Mouse (Mus musculus): ENCODE measurements at regions not wholly inside any gene's neighbourhood (a gene's known extent, or its start where the extent isn't known, plus 50 kb on each side); places are given as distances from the start of the nearest gene placed in this dataset.
A peak's percentile ranks its signal among the peaks of the same experiment; 100 is the strongest.

DNA sequence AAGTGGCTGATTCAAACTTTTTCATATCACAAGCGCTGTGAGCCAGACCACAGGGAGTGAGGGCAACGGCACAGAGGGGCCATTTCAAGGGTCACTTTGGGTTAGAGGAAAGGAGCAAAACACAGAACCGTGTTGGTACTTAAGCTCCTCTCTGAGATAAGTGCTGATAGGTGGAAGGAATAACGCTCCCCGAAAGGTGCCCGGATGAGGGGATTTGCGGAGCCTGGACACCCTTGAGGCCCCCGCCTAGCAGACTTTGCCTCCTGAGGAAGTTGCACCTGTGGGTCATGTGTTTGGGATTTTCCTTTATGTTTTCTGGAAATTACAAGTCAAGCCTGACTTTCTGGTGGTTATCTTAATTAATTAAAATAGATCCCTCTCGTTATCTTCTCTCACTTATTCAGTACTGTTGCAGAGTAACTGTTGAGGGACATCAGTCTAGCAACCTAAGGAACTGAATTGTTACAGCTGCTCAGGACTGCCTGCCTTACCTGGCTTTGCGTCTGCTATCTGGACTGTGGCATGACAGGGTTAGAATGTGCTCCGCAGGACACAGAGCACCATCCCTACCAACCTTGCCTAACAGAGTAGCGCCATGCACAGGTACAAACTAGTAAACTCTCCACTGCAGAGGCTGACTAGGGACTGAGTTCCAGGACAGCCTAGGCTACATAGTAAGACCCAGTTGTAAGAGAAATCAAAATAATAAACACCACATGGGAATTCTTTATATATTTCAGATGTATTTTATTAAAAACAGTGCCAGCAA, 137.4 kb upstream of the Plcz1 start:
- DNase-seq (ENCODE audit: low spot score), result no peak

DNA sequence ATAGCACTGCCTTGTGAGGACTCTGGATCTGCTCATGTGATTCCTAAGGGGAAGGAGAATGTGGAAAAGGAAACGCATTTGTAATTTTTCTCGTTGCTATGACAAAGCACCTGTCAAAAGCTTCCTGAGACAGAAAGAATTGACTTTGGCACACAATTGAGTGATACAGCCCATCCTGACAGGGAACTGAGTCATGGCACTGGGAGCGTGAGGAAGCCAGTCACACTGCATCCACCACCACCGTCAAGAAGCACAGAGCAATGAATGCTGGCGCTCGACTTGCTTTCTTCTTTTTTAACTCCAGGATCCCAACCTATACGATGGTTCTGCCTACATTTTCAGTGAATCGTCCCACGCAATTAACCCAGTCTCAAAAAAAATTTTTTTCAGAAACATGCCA, 131.5 kb upstream of the Plcz1 start:
- DNase-seq (ENCODE audit: low spot score), result no peak

DNA sequence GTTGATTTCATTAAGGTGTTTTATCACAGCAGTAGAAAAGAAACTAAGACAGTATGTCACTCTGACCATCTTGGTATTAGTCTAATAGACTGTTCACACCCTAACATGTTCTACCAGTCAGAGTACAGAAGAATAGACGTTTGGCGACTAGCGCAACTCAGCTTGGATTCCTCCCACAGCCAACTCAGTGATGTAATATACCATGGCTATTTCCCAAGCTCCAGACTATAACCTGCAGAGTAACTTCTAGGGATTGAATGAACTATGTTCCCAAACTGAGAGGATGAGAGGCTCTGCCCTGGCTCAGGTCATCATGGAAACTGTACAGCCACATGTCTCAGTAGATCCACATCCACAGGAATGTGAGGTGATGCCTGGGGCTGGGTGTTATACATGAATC, 128.6 kb upstream of the Plcz1 start:
- DNase-seq (ENCODE audit: low spot score), result no peak

DNA sequence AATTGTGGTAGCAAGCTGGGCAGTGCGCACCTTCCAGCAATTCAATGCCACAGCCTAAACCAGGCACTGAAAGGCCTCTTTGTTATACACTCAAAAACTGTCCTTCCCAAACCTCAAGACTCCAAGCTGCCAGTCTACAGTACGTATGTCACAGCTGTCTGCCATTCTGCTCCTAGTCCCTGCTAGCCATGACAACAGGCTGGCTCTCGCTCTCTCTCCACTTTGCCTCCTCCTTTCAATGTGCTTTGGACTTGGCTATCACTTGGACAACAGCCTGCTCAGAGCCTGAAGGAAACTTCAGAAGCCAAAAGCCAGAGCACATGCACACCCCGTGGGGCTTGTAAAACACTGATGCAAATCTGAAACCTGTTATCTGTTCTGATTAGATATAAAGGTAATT, 125.9 kb upstream of the Plcz1 start:
- no peak for DNase-seq (ENCODE audit: low spot score)

DNA sequence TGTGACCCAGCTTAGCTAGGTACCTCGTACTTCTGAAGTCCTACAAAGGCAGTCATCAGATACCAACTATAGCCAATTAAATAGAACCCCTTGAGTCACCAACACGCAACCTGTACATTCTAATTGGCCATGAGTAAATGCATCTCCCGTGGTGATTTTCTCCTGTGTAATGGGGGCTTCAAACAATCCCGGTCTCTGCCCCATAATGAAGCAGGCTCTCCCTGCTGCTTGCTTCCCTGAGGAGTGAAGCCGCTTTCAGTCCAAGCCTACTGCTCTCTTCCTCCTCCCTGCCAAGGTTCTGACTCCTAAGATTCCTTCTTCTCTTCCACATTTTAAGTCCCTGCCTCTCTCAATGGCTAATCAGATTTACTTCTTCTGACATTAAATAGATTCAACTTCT, 121.5 kb upstream of the Plcz1 start:
- DNase-seq (ENCODE audit: low spot score), result no peak

DNA sequence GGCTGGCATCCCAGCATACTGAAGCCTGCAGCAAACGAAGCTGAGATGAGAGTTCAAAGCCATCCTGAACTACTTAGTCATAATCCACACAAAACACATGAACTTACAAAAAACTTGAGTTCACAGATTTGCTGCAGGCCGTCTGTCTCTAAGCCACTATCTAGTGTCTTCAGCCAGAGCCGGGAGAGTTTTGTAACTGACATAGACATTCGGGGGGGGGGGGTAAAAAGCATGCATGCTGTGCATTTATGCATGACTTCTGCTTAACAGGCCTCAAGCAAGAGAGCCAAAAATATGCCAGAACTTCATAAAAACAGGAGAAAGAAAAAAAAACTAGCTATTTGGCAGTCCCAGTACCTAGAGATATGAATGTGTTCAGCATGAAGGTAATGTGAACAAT, 120.2 kb upstream of the Plcz1 start:
- no peak for DNase-seq (ENCODE audit: low spot score)

DNA sequence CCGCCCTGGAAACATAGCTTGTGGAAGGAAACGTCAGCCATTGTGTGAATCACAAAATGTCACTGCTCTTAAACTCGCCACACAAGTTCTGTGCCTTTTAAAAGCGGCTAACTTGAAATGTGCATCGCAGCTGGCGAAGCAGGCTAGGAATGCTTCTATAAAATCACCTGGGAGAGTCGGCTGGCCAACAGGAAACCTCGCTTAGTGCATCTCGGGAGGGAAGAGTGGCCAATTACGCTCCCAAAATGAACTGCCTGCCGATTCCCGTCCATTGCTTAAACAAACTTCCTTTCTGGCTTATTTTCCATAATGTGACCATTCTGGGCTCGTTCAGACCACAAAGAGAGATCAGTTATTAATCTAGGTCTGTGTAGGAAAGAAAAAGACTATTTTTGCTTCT, 119.7 kb upstream of the Plcz1 start:
- no peak for DNase-seq (ENCODE audit: low spot score)

DNA sequence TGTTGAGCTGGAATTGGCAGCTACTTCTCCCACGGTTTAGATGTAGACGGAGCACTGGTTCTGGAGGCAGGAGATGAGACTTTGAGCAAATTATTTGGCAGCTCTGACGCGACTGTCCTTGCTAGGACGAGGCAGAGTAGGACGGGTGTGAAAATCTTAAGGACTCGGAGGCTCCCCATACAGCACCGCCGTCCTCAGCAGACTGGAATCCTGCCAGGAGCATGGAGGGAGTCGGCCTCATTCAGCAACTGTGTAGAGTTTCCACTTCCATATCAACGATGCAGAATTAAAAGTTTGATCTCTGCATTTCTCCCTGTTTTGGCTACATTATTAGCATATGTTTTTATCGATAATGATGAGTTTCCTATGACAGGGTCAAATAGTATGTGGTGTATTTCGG, 117.7 kb upstream of the Plcz1 start:
- no peak for DNase-seq (ENCODE audit: low spot score)

DNA sequence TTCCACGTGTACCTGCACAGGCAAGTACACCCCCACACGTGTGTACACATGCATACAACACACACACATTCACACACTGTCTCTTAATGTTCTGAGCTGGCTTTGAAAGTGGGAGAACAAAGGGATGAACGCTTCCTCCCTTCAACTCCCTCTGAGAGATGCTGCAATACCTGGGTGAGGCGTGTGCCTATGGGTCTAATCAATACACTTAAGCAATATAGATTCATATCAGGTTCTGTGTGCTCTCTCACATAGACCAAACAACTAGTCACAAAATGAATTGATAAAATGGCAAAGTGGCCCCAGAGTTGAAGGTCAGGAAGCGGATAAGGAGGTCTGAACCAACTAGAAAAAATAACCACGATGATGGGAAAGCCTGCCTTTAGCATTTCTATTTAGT, 116.1 kb upstream of the Plcz1 start:
- DNase-seq (ENCODE audit: low spot score), result no peak

DNA sequence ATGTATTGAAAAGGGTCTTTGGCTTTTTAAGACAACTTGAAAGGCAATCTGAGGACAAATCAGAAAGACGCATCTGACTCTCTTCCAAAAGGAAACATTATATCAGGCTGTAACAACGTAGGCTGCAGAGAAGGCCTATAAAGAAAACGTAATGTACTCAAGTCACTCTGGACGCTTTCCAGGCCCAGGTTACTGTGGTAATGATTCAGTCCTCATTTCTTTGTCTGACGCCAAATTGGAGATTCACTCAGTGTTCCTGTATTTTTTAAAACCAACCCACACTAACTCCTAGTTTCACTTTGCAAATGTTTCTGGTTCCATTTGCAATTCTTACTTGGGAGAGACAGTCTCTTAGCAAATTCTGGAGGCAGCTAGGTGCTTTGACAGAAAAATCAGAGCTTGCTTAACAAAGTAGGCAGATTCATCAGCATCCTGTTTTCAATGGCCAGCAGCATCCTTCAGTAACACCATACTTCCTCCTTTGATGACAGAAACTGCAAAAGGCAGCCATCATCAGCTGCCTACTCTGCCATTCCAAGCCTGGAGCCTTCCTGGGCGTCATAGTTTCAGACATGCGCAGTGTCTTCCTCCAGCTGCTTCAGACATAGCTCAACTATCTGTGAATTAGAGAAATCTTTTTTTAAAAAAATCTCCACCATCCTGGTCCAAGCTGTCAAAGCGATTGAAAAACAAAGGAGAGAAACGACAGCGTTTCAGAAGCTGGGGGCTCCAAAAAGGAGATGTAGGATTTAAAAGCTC, 111.3 kb upstream of the Plcz1 start:
- DNase-seq (ENCODE audit: low spot score), result peak; percentile 30

DNA sequence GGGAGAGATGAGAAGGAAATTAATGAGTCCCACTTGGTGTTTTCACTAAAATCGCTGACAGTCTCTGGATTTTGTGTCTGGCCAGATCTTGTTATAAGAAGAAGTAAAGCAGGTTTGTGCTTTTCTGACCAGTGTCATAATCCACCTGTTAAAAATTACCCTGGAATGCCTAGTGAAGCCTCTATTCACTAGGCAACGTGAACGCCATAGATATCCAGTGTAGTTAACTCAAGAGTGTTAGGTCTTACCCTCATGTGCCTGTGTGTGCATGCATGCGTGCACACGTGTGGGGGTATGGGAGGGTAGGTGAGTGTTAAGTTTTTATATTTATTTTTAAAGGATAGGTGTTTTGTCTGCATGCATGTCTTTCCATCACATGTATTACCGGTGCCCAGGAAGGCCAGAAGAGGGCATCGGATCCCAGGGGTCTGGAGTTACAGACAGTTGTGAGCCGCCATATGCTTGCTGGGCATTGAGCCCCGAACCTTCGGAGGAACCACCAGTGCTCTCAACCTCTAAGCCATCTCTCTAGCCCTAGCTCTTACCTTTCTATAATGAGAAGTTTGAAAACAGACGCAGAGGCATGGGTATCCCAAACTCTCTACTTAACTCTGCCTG, 107.5 kb upstream of the Plcz1 start:
- no peak for DNase-seq (ENCODE audit: low spot score)

DNA sequence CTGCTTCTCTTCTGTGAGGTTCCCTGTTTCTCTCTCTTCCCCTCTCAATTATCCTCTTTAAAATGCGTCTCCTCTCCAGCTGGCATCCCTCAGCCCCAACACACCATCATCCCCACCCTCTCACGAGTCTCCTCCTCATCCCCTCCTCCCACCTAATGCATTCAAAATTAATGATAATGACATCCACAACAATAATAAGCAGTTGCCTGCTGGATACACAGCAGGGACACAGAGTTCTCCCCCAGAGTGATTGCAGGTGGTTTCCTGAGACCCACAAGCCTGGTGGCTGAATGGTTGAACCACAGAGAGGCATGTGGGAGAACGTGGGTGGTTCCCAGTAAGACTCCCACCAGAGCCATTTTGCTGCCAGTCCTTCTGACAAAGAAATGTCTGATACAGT, 106.9 kb upstream of the Plcz1 start:
- DNase-seq (ENCODE audit: low spot score), result peak; percentile 21

DNA sequence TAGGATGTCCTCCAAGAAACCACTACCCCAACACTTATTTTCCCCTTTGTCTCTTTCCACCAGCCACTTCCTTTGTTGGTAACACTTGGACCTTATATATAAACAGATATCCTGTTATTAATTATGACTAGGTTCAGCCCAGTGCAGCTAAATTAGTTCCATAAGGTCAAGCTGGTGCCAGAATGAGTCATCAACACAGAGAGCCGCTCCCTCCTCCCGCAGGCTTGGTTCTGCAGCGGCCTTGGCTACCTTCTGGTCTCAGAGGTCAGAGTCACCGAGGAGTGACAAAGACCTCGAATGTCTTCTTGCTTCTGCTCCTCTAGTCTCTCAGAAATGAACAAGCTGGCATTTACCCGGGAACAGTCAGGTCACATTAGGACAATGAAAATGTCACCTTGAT, 106.5 kb upstream of the Plcz1 start:
- peak; percentile 49 for DNase-seq (ENCODE audit: low spot score)

DNA sequence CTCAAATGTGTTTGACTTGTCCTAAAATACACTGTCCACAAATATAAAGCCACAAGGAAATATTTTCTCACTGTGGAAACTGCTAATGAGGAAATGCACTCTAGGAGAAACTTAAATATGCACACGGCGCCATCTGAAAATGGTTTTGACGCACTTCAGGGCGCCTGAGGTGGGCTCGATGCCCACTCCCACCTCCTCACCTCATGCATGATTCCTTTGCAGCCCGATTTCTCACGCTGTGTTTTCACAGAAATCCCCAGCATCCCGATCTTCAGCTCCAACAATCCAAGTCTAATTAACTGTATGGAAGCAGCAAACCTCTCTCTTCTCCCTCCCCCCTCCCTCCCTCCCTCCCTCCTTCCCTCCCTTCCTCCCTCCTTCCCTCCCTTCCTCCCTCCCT, 92.5 kb upstream of the Plcz1 start:
- no peak for DNase-seq (ENCODE audit: low spot score)

DNA sequence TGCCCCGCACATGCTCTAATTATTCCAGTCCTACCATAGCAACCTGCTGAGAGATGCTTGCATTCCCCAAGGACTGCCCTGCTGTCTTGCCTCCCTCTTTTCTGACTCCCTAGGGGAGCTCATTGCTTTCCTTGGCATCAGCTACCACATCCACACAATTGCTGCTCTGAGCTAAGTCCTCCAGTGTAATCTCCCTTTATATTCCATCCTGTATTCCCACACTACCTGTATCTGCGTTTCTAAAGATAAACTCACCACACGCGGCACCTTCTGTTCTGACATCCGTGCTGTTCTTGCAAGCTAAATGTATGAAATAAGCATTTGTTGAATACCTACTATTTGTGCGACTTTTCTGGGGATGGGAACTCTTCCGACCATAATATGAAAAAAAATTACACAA, 85.4 kb upstream of the Plcz1 start:
- DNase-seq (ENCODE audit: low spot score), result no peak

DNA sequence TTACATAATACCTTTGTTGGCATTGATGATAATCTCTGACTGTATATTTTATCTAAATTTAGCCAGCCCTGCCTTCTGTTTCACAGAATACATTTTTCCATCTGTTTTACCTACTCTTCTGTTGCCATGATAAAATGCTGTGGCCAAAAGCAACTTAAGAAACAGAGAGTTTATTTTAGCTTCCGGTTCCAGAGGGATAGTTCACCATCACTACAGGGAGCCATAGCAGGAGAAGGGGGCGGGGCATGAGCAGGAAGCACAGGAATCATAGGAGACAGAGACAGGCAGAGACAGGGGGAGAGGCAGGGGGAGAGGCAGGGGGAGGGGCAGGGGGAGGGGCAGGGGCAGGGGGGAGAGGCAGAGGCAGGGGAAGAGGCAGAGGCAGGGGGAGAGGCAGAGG, 72.8 kb upstream of the Plcz1 start:
- no peak for DNase-seq (ENCODE audit: low spot score)

DNA sequence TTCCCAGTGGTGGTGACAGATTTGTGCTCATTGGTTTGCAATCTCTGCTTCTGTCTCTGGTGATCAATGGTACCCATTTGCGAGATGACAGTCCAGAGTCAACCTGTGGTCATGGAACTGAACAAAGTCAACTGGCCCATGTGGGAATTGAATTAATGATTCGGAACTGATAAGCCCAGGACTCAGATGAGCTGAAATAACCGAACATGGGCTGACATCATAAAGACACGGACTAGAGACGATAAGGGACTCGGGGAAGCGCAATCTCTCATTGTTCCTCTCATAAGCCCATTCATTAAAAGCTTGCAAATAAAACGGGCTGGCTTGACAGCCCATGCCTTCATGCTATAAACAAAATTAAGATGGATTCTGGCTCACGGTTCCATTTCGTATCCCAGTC, 70.8 kb upstream of the Plcz1 start:
- DNase-seq (ENCODE audit: low spot score), result no peak

DNA sequence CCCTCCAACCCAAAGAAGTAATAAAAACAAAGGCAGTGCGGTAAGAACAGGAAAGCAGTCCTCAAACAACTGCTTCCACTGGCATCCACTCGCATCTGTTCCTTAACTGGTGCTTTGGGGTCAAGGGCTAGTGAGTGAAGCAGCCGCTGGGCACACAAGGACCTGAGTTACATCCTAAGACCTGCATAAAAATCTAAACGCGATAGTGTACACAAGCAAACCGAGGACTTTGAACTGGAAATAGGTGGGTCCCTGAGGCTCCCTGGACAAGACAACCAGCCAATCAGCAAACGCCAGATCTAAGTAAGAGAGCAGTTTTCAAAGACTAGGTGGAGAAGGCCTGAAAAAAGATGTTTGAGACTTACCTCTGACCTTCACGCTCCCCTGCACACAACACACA, 66.8 kb upstream of the Plcz1 start:
- no peak for DNase-seq (ENCODE audit: low spot score)

DNA sequence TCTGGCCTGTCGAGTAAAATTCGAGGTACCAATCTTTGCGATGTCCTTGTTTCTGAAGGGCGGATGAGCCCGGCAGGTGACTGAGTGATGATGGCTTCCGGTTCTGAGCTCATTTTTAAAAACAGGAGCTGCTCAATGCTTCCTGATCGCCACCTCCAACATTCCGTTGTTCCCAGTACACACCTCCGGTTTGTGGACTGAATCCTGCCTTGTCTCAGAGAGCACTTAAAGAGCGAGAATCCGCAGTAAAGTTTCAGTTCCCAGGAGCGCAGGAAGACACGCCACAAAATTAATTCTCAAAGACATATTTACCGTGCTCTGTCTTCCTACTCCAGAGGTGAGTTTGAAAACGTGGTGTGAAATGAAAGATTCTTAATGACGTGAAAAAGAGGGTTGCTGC, 66.4 kb upstream of the Plcz1 start:
- no peak for DNase-seq (ENCODE audit: low spot score)

DNA sequence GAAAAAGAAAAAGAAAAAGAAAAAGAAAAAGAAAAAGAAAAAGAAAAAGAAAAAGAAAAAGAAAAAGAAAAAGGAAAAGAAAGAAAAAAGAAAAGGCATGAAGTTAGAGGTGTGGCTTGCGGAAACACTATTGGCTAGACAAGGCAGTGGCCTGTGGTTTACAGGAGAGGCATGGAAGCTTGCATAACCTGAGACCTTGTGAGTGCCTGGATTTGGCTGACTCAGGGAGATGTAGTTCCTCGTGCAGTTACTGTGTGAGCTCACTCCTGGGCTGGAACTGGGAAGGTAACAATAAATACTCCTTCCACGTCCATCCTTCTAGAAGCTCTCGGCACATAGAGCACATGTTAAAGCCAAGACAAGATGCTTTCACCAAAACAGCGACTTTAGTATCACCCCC, 64.9 kb upstream of the Plcz1 start:
- DNase-seq (ENCODE audit: low spot score), result no peak

DNA sequence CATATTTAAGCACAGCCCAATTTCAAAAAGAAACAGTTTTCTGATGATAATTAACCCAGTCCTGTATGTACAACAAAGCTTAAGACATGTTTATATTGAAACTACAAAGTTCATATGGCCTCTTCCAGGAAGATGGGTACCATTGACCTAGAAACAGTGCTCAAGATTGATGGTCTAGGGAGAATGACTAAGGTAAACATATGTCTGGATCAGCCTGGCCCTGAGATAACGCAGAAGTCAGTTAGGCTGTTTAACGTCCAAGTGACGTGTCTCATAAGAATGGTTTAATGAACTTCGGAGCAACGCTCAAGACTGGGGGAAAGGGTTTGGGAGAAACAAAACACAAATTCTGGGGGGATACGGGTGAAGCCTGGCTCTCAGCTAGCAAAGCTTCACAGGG, 60.8 kb upstream of the Plcz1 start:
- DNase-seq (ENCODE audit: low spot score), result no peak

DNA sequence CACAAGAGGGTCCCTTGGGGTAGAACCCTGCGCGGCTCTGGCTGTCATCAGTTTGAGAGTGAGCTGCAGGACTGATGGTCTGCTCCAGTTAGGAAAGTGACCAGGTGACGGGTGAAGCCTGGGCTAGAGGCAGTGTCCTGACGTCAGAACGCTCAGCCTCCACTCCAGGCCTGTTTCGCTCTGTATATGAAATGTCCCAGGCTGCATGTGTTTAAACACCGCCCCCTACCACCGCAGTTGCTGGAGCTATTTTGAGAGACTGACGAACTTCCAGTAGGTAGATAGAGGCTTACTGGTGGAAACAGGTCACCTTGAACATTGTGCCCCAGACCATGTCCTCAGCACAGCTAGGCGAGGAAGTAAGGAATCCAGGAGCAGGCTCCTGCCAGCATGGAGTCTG, 54.2 kb upstream of the Plcz1 start:
- peak; percentile 55 for DNase-seq (ENCODE audit: low spot score)
